Mouse (Mus musculus) olfactory bulb, adult 2 months (tissue): ENCODE measurements around the gene Eif5b.

Experiments
- CTCF ChIP-seq: fragments of 200-500 bp; IDR thresholded peaks from 2 replicates; pipeline ENCODE4 v1.5.1; 2012; ENCODE audit warnings: low read depth, mild to moderate bottlenecking, low read length, moderate library complexity; ENCODE audit not compliant: insufficient read depth
- POLR2A ChIP-seq: fragments of 200-500 bp; IDR thresholded peaks from 2 replicates; pipeline ENCODE4 v1.6.1; 2012; ENCODE audit warnings: mild to moderate bottlenecking, low read depth, low read length, moderate library complexity; ENCODE audit not compliant: insufficient read depth

- no peak for TF ChIP-seq POLR2A
- no peak for TF ChIP-seq CTCF
Observed at GRCm38 (mm10) chr1:37965571-37965970, 32.2 kb upstream of the Eif5b start.
